Mouse (Mus musculus): Measurements from ENCODE around the gene Skint10.

Skint10 gene

GRCm38 (mm10) chr4:112774766-112775165 lies at the start of gene Skint10:
Gene Skint10, minus strand, starts transcription at chr4:112774866.
- DNase-seq (ENCODE audit: low read depth in 1 of 2, low spot score in 2 of 2), result no peak

- DNase-seq (ENCODE audit: low read depth in 1 of 2, low spot score in 2 of 2), result no peak
Measured at GRCm38 (mm10) chr4:112790646-112791045, 16.0 kb upstream of the Skint10 start.
